Mouse (Mus musculus): ENCODE data around the gene Nptxr.

DNA sequence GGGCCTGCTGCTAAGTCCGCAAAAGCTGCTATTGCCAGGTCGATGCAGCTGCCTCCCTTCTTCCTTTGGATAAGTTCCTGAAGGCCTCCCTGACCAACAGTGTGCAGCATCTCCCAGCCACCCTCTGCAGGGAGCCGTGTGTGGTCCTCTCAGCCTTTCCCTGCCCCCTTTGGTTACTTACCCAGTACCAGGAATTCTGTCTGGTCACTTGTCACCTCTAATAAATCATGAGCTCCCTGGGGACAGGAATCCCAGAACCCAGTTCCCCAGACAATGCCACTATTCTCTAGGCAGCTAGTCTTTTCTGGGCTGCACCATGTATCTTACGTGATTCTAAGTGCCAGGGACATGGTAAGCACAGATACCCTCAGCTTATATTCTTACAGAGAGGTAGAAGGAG lies 41.4 kb upstream of the Nptxr start:
- TF ChIP-seq CTCF (IDR thresholded peaks at IDR 0.05; ENCODE audit: control insufficient read depth, insufficient read depth, low read length) (no peak), POLR2A (IDR thresholded peaks at IDR 0.05; ENCODE audit: borderline replicate concordance, control insufficient read depth, low read depth, low read length) (no peak)

Measured in bone marrow, adult 2 months (tissue).